Mouse (Mus musculus) megakaryocyte-erythroid progenitor cell, adult 5-6 weeks (primary cell): ENCODE data around the gene Mymk. TPM values are rescaled to one million over a fixed set of nuclear protein-coding genes. Genes with fewer than 3 reads are reported as not detected.

ENCODE experiments used
- ATAC-seq: replicated peaks from 2 replicates; pipeline ENCODE4 v1.8.0; 2016; ENCODE audit warnings: mild to moderate bottlenecking, inconsistent platforms; ENCODE audit not compliant: severe bottlenecking, poor library complexity, low FRiP score, low TSS enrichment
- total RNA-seq, 2 experiments: library from RNA; stranded (forward) in 1 of 2; stranded (reverse) in 1 of 2; fragments of 200-1000, 215-1000 nt in 1 of 2; fragments of >200 nt in 1 of 2; fragmentation: Nextera tagmentation in 1 of 2; gene quantifications; 2 replicates each; pipeline ENCODE4 v1.2.3; 2014 to 2017

Gene Mymk
- total RNA-seq, 2 experiments from 2014 or later: not detected

GRCm38 (mm10) chr2:27083761-27084475 is 11.9 kb upstream of the Mymk start:
- ATAC-seq: no peak

GRCm38 (mm10) chr2:27079649-27080048 is 7.7 kb upstream of the Mymk start:
- no peak for ATAC-seq

DNA sequence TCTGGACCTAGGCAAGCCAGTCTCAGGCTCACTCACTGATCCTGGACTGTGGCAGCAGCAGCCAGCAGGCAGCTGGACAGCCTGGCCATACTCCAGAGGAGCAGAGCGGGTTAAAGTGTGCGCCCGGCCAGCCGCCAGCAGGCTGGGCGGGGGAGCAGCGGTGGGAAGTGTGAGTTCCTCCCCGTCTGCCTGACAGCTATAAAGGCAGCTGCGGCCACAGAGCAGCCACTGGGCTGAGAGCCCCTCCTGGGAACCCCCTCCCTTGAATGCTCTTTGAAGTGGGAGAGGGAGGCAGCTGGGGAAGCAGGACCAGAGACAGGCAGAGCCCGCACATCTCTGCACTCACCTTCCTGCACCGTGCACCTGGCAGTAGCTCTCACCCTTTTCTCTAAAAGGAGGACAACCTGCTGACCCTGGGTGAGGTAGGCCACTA is 7.2 kb upstream of the Mymk start, which contains the start of gene Adamtsl2:
Gene Adamtsl2, plus strand, starts transcription at position 228 of the 433 bp plus-strand sequence.
- no peak for ATAC-seq

DNA sequence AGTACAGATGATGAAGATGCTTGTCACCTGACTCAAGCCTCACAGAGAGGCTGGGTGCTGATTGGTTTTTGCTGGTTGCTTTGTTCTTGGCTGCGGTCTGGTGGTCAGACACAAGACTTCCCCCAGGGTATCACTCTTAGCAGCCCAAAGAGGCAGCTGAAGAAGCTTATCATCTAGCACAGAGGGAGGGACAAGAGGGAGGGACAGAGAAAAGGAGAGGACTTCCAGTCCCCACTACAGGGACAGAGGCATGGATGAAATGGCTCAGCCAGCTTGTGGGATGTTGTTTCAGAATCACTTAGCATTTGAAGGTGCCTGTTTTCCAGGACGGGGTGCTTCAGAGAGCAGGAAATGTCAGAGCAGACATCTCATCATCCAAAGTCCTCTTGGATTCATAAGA is 6.3 kb upstream of the Mymk start:
- no peak for ATAC-seq

GRCm38 (mm10) chr2:27077655-27078244 is 5.8 kb upstream of the Mymk start:
- ATAC-seq: no peak

DNA sequence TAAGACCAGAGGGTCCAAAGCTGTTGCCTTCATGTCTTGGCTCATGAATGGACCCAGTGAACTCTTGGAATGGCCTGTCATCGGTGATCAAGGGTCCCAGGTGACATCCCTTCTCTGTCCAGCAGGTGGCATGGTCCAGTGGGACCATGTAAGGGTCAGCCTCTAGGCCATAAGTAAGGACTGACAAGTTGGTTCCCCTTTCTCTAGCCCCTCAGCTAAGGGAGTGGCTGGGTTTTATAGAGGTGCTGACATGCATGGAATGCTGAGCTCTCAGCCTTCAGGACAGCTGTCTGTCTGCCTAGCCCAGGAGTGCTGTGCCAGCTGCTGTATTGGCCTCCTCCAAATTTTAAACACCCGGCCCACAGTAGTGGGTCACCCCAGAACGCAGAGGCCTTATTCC is 3.5 kb upstream of the Mymk start:
- ATAC-seq: 0 out of 2 replicates have a peak, but pooled peaks have one; percentile 16

GRCm38 (mm10) chr2:27074804-27075203 is 2.8 kb upstream of the Mymk start:
- no peak for ATAC-seq

GRCm38 (mm10) chr2:27073407-27073806 is 1.4 kb upstream of the Mymk start:
- no peak for ATAC-seq

DNA sequence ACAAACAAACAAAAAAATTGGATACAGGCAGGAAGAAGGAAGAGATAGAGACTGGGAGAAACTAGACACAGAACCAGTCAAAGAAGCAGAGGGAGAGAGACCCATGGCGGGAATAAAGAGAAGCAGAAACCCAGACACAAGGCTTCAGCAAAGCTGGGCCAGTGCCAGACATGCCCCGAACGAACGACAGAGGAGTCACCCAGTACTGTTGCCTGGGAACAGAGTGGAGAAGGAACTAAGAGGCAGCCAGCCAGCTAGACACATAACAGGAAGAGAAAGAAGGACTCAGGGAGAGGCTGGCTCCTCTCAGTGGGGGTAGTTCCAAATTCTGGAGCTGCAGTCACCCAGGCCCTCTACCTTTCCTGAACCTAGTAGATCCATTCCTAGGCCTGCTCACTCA is 842 bp downstream of the Mymk start:
- no peak for ATAC-seq

DNA sequence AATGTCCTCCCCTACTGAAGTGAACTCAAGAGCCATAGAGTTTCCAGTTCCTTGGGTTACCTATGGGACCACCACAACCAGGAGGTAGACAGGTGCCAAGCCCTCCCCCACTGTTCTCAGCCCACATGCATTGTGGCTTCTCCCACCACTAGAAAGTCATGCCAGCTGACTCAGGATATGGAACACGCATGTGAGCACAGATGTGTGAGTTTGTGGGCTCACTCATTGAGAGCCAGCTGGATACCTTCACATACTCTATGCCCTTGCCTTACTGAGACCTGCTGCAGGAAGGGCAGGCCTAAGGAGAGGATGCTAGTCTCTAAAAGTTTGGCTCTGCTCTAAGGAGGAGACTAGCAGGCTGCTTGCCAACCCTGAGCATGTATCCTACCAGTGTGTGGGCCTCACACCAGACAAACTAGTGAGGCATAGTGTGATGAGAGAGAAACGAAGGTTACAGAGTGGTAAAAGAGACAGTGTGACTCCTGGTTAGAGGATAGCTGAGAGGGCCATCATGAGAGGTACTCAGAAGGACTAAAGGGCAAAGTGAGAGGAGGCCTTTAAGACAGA is 1.6 kb downstream of the Mymk start:
- no peak for ATAC-seq

DNA sequence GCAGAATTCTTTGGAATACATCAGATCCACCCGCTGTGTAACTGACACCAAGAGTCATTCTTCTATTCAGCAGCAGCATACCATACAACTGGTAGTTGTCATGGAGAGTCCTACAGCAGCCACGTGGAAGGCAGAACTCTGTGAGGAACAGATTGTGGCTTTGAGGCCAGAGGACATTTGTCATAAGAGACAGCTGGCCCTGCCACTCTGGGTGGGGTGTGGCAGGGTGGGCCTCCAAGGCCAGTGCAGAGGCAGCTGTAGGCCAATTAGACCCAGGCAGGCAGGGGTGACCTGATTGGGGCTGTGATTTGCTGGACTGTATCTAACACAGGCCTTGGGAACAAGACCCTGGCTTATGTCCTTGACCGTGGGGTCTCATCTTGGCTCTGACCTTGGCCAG is 2.3 kb downstream of the Mymk start:
- no peak for ATAC-seq

DNA sequence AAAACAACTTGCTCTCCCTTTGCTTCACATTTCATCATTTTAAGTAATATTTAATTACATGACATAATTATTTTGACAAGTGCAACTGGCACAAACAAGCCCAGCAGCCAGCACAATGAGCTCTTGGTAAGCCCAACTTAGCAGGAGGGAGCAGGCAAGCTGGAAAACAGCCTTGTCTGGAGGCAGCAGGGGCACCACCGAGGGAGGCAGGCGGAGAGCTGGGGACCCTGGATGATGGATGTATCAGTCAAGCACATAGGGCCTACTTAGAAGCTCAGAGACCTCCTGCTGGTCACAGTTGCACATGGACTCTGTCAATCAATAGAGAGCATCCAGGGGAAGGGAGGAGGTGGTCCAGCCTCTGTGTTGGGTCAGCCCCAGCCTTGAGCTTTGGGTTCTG is 4.0 kb downstream of the Mymk start:
- ATAC-seq: no peak

DNA sequence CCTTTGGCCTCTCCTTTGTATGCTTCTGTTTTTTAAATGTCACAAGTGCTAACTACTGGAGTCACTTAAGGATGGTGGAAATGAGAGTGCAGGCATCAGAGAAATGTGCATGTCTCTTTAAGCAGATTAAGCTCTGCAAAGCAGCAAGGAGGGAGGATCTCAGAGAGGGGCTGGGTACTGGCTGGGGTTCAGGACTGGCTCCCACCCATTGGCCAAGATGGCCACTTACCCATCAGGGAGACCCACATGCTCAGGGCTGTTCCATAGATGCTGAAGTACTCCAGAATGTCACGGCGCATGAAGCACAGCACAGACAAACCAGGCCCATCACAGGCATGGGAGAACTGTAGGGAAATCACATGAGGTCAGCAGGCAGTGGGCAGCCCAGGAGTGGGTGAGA is 4.9 kb downstream of the Mymk start:
- ATAC-seq: no peak

DNA sequence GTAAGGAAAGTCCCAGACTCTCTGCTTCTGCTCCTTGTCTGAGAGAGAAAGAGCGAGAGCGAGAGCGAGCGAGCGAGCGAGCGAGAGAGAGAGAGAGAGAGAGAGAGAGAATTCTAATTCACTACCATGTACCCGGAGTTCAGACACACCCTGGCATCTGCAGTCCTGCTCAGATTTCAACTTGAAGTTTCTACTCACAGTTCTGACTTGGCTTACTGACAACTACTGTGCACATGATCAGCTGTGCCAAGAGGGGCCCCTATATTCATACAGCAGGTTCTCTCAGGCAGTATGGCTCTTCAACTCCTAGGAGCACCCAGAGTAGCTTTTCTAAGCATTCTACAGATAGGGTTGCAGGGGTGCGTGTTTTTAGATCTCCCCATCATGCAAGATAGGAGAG is 12.8 kb downstream of the Mymk start:
- no peak for ATAC-seq

GRCm38 (mm10) chr2:27058751-27059150 is 13.2 kb downstream of the Mymk start:
- ATAC-seq: no peak

DNA sequence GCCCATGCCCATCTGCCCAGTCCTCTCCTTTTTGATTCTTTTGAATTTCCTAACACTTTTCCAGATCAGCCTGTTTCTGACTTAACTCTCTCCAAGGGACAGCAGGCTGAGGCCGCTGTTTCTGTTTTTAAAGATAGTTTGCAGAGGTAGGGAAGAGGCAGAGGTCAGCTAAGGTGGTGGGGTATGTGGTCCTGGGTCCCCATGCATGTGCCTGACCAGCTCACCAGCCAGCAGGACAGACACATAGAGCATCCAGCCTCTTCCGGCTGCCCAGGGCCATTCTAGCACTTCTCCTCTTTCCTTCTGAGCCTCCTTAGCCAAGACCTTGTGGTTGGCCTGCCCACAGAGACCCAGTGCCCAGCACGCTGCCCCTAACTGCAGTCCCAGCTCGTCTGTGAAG is 13.7 kb downstream of the Mymk start:
- no peak for ATAC-seq

GRCm38 (mm10) chr2:27049408-27049807 is 22.6 kb downstream of the Mymk start:
- no peak for ATAC-seq

GRCm38 (mm10) chr2:27045979-27046770 is 25.8 kb downstream of the Mymk start:
- no peak for ATAC-seq

DNA sequence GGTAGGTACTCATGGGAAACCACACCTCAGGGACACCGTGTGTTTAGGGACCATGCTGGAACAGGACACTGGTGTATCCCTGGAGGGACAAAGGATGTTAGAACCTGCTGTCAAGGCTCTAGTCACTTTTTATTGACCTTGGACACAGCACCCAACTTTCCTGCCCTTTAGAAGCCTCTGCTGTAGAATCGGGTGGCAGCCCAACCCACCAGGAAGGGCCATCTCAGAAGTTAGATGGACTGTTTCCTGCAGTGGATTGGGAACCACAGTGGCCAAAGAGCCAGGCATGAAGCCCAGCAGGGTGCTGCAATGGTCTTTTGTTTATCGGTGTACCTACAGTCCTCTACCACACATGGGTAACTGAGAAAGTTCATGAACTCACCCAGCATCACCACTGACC is 27.3 kb downstream of the Mymk start:
- ATAC-seq: no peak

DNA sequence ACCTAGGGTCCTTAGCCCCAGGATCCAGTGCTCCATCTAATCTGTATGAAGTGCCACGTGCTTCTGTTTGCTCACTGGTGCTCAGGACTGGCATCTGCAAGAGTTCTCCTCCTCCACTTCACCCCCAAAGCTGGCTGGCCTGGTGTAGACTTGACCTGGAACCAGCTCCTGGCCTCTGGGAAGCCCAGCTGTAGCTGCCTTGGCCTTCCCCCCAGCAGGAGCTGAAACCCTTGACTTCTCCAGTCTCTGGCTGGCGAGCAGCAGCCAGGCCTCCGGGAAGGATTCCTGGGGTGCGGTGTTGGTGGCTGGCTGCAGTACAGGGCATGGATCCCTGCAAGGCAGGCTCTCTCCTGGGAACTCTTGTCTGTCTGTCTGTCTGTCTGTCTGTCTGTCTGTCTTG is 27.8 kb downstream of the Mymk start:
- no peak for ATAC-seq
